Mouse (Mus musculus): ENCODE data around the gene Uevld.

DNA sequence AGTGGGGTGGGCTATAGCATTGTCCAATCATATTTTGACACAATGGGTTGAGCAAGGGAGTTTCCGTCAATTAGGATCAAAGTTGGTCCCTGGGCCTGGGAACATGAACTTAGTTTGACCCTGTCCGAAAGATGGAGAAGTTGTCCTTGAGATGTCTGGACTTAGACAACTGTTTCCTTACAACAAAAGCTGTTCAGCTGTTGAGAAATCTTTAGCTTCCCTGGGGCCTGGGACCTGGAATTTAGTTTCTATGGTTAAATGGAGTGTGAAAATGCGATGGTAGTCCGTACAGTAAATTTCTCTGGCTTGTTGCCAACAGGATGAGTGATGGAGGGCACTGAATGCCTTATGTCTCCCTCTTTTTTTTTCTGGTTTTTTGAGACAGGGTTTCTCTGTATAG is 36.3 kb downstream of the Uevld start:
- TF ChIP-seq CTCF (IDR thresholded peaks at IDR 0.05; ENCODE audit: insufficient read depth, low read depth, low read length): no peak
- TF ChIP-seq POLR2A (IDR thresholded peaks at IDR 0.05; ENCODE audit: insufficient read depth, low read depth, low read length): no peak

Measured in olfactory bulb, adult 2 months (tissue).